Mouse (Mus musculus): ENCODE results near the gene Spdye4b.

DNA sequence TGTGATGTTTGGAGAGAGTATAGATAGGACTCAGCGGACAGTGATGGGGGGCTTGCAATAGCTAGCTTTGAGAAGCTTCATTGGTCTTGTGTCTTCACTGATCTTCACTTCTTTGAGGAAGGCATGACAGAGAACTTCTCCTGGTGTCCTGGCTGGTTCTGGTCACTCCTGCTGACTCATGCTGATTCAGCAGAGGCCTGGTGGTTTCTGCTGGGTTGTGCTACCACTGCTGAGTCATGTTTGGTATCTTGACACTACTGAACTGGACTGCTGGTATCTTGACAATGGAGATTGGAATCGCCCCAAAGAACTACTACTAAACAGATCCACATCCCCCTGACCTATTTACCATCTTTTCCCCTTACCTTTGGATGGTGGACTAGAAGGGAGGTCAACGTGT lies 25.3 kb upstream of the Spdye4b start:
- TF ChIP-seq CTCF (IDR thresholded peaks at IDR 0.05; ENCODE audit: extremely low read depth, insufficient read depth, low read length) (no peak), POLR2A (IDR thresholded peaks at IDR 0.05; ENCODE audit: extremely low read depth, insufficient read depth, low read length) (no peak)
